ENCODE assay signal across 8 mouse cellular contexts in genomic region chr3:69127693-69128092, GRCm38 (mm10). TPM values are rescaled to one million over a fixed set of nuclear protein-coding genes. Genes with fewer than 3 reads are reported as not detected.
DNase-seq lines count a peak whose midpoint lies in the region; ATAC-seq and TF ChIP-seq lines count a peak whose summit lies in the region.

No protein-coding gene starts in this region.

- H3K9ac ChIP-seq in heart, embryonic 15.5 days, result peak overlapping the region; percentile 66; the same call in 1 of the 2 replicates
- peak overlapping the region; percentile 94; the same call in 1 of the 2 replicates for H3K9ac ChIP-seq in hindbrain, embryonic 13.5 days
- H3K9ac ChIP-seq in liver, embryonic 14.5 days (replicated peaks), result peak overlapping the region; percentile 97

- H3K4me3 ChIP-seq in heart, embryonic 15.5 days, result peak overlapping the region; percentile 99
- H3K4me3 ChIP-seq in bone marrow macrophage, adult 2 months (ENCODE audit: insufficient read depth, low read length), result peak overlapping the region; percentile 91
- peak overlapping the region; percentile 94 for H3K4me3 ChIP-seq in hindbrain, embryonic 13.5 days
- H3K4me3 ChIP-seq in liver, embryonic 14.5 days (ENCODE audit: insufficient read depth in 1 of 2, low read depth in 2 of 2, low read length in 2 of 2), result peak overlapping the region; percentile 81 to 89
- H3K4me3 ChIP-seq in small intestine, adult 2 months (ENCODE audit: low read depth, low read length), result peak overlapping the region; percentile 24; the same call in 1 of the 2 replicates

- H3K9me3 ChIP-seq in heart, embryonic 15.5 days (replicated peaks), result no peaks in the 10 kb centered on the region
- H3K9me3 ChIP-seq in hindbrain, embryonic 13.5 days, result no peaks in the 10 kb centered on the region
- H3K9me3 ChIP-seq in liver, embryonic 14.5 days (ENCODE audit: control insufficient read depth, low read length), result no peaks in the 10 kb centered on the region

- no peak for TF ChIP-seq EP300 in liver, embryonic 14.5 days (IDR thresholded peaks at IDR 0.05; ENCODE audit: low read depth)

- intact Hi-C loops in heart, postnatal 25 days (cut with DNase I), result loop anchor here (2.0 to 5.0 kb wide), 2 partner anchors 123 to 190 kb away; partner anchors contain the start of genes Ift80, Ppm1l and Smc4
- intact Hi-C loops in left cerebral cortex, postnatal 4 days (cut with DNase I), result no loop called here

- no peak for ATAC-seq in heart, embryonic 15.5 days (replicated peaks; ENCODE audit: insufficient number of reproducible peaks, insufficient read depth, low FRiP score, low read depth)
- ATAC-seq in hindbrain, embryonic 13.5 days (ENCODE audit: low FRiP score), result no peak
- no peak for ATAC-seq in liver, embryonic 14.5 days (ENCODE audit: insufficient read depth)
- ATAC-seq in megakaryocyte-erythroid progenitor cell, adult 5-6 weeks (replicated peaks; ENCODE audit: low FRiP score, low TSS enrichment, poor library complexity, severe bottlenecking), result no peak

- no peak for DNase-seq in heart, postnatal 25 days (ENCODE audit: low spot score)
- DNase-seq in liver, embryonic 14.5 days (ENCODE audit: low read depth in 3 of 3, low spot score in 3 of 3), result peak in 2 of 3 experiments; percentile 4 to 9
- no peak for DNase-seq in left cerebral cortex, postnatal 4 days

- no peaks in the 10 kb centered on the region for H3K27me3 ChIP-seq in heart, embryonic 15.5 days
- peaks cover 3% of the 10 kb centered on the region; the same call in 1 of the 2 replicates for H3K27me3 ChIP-seq in hindbrain, embryonic 13.5 days
- H3K27me3 ChIP-seq in liver, embryonic 14.5 days (ENCODE audit: control insufficient read depth, insufficient read depth, low read length), result no peaks in the 10 kb centered on the region
- no peaks in the 10 kb centered on the region for H3K27me3 ChIP-seq in small intestine, adult 2 months (ENCODE audit: control insufficient read depth, insufficient read depth, low read length)

- H3K4me2 ChIP-seq in heart, embryonic 15.5 days, result peak overlapping the region; percentile 77
- H3K4me2 ChIP-seq in hindbrain, embryonic 13.5 days, result peak overlapping the region; percentile 72
- peak overlapping the region; percentile 86 for H3K4me2 ChIP-seq in liver, embryonic 14.5 days (ENCODE audit: low read depth)

- H3K4me1 ChIP-seq in heart, embryonic 15.5 days (replicated peaks), result peaks cover 12% of the 10 kb centered on the region
- H3K4me1 ChIP-seq in bone marrow macrophage, adult 2 months (ENCODE audit: control insufficient read depth, insufficient read depth, low read length), result peaks cover 10% of the 10 kb centered on the region
- peaks cover 17% of the 10 kb centered on the region for H3K4me1 ChIP-seq in hindbrain, embryonic 13.5 days (replicated peaks)
- peaks cover 5 to 10% of the 10 kb centered on the region in 2 experiments for H3K4me1 ChIP-seq in liver, embryonic 14.5 days (replicated peaks; ENCODE audit: control insufficient read depth in 2 of 2, insufficient read depth in 2 of 2, low read length in 1 of 2)
- no peaks in the 10 kb centered on the region; the same call in 1 of the 2 replicates for H3K4me1 ChIP-seq in small intestine, adult 2 months (ENCODE audit: control insufficient read depth, insufficient read depth, insufficient read length, low read length)

- no peak for TF ChIP-seq POLR2A in bone marrow macrophage, adult 2 months (IDR thresholded peaks at IDR 0.05; ENCODE audit: borderline replicate concordance, low read depth, low read length)
- no peak for TF ChIP-seq POLR2A in small intestine, adult 2 months (IDR thresholded peaks at IDR 0.05; ENCODE audit: low read depth, low read length)

- peak overlapping the region; percentile 98 for H3K27ac ChIP-seq in heart, embryonic 15.5 days
- peak overlapping the region; percentile 83 for H3K27ac ChIP-seq in bone marrow macrophage, adult 2 months (ENCODE audit: insufficient read depth, low read depth, low read length)
- H3K27ac ChIP-seq in hindbrain, embryonic 13.5 days, result 0 out of 2 replicates have a peak overlapping the region, but pooled peaks have one; percentile 97
- peak overlapping the region; percentile 84 for H3K27ac ChIP-seq in liver, embryonic 14.5 days
- H3K27ac ChIP-seq in small intestine, adult 2 months (ENCODE audit: insufficient read depth, low read depth, low read length), result peak overlapping the region; percentile 62; the same call in 1 of the 2 replicates

- no peaks in the 10 kb centered on the region for H3K36me3 ChIP-seq in heart, embryonic 15.5 days
- H3K36me3 ChIP-seq in hindbrain, embryonic 13.5 days, result no peaks in the 10 kb centered on the region
- H3K36me3 ChIP-seq in liver, embryonic 14.5 days (replicated peaks; ENCODE audit: control insufficient read depth, insufficient read depth, low read depth), result no peaks in the 10 kb centered on the region
- no peaks in the 10 kb centered on the region for H3K36me3 ChIP-seq in small intestine, adult 2 months (ENCODE audit: control insufficient read depth, insufficient read depth, low read length)

- TF ChIP-seq CTCF in bone marrow macrophage, adult 2 months (IDR thresholded peaks at IDR 0.05; ENCODE audit: low read depth, low read length), result no peak
- no peak for TF ChIP-seq CTCF in liver, embryonic 14.5 days (IDR thresholded peaks at IDR 0.05; ENCODE audit: low read depth)
- no peak for TF ChIP-seq CTCF in small intestine, adult 2 months (IDR thresholded peaks at IDR 0.05; ENCODE audit: extremely low read depth, insufficient read length, insufficient replicate concordance, low read depth, low read length)

- WGBS in heart, embryonic 15.5 days, result 5% methylated on average over 9 of the region's 9 CpGs
- WGBS in hindbrain, embryonic 13.5 days, result 5% methylated on average over 9 of the region's 9 CpGs
- 6% methylated on average over 9 of the region's 9 CpGs for WGBS in liver, embryonic 14.5 days (ENCODE audit: insufficient replicate concordance)
- 6% methylated on average over 9 of the region's 9 CpGs for WGBS in small intestine, adult 2 months

RNA-seq across cellular contexts. Expression of gene Kpna4, which starts 0.8 kb away (rescaled TPM):
- 24.7 and 25.5 TPM in 2 replicates for polyA plus RNA-seq in heart, embryonic 15.5 days (2015; fragmentation: Nextera tagmentation; extraction: Ambion mirVana)
- 10 to 100 TPM; 78.0 to 84.2 TPM for total RNA-seq in heart, postnatal 25 days (2021)
- 39.5 TPM in 2 replicates for polyA plus RNA-seq in bone marrow macrophage, adult 2 months (2012; ENCODE audit: insufficient read depth, insufficient read length, missing spikeins)
- polyA plus RNA-seq in hindbrain, embryonic 13.5 days (2015; fragmentation: Nextera tagmentation; extraction: Ambion mirVana), result 34.6 and 37.7 TPM in 2 replicates
- polyA plus RNA-seq in liver, embryonic 14.5 days (2012; rRNA removed), result 5.1 and 8.7 TPM in 2 replicates
- polyA plus RNA-seq in liver, embryonic 14.5 days (2014; fragmentation: Nextera tagmentation; extraction: Ambion mirVana), result 13.2 and 13.3 TPM in 2 replicates
- 2.0 and 4.6 TPM in 2 replicates for polyA plus RNA-seq in small intestine, adult 2 months (2012; rRNA removed)
- total RNA-seq in left cerebral cortex, postnatal 4 days (2021), result 100 to 1,000 TPM in 1 of 2 experiments, 10 to 100 TPM in 1; 85.8 to 101 TPM
- total RNA-seq in megakaryocyte-erythroid progenitor cell, adult 5-6 weeks (2014; fragmentation: Nextera tagmentation), result 42.1 and 50.2 TPM in 2 replicates
- total RNA-seq in megakaryocyte-erythroid progenitor cell, adult 5-6 weeks (2017), result 52.4 and 66.5 TPM in 2 replicates

Comparison
In these comparisons a context has a peak if more than half of its experiments do, and no peak if none do; other contexts are left out.
1. H3K4me3 ChIP-seq: peak in every context shown above with its lines; median percentile 99 in heart, embryonic 15.5 days; 94 in hindbrain, embryonic 13.5 days; 91 in bone marrow macrophage, adult 2 months; 85 in liver, embryonic 14.5 days; 24 in small intestine, adult 2 months.
2. DNase-seq: peak in liver, embryonic 14.5 days (2 of 3); none in heart, postnatal 25 days (single experiment) and left cerebral cortex, postnatal 4 days (single experiment).
3. Peak in every context shown above with its lines, with median percentiles within 50 percentile points of each other: H3K27ac ChIP-seq, H3K4me2 ChIP-seq and H3K9ac ChIP-seq.